Mouse (Mus musculus) retina, postnatal 7 days (tissue): ENCODE data around the gene Batf.

Experiments
- DNase-seq: peaks from one replicate; pipeline ENCODE4 v3.0.0-alpha.2; 2012; ENCODE audit warnings: low read depth, low spot score

Batf gene

DNA sequence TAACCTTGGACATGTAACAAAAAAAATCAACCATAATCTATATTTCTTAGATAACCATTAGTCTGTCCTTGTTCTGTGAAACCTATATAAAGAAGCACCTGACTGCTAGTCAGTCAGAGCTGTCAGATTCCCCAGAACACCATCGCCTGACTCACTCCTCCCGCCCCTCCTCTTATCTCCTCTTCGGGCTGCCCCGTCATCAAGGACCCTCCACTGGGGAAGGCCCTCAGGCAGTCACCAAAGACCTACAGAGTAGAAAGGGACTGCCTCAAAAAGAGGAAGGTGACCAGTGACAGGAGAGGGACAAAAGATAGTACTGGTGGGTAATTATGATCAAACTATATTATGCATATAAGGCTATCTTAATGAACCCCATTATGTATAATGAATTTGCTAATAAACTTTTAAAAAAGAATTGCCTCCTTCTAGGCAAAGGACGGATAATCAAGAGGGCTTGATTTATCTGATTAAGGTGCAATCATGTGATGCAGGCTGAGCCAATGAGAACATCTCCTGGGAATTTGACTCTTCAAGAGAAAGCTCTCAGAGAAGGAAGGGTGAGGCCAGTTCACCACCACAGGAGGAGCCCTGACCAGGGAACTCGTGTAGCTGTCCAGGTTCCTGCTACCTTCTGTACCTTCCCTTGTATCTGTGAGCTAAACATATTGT is 40.4 kb downstream of the Batf start:
- no peak for DNase-seq

DNA sequence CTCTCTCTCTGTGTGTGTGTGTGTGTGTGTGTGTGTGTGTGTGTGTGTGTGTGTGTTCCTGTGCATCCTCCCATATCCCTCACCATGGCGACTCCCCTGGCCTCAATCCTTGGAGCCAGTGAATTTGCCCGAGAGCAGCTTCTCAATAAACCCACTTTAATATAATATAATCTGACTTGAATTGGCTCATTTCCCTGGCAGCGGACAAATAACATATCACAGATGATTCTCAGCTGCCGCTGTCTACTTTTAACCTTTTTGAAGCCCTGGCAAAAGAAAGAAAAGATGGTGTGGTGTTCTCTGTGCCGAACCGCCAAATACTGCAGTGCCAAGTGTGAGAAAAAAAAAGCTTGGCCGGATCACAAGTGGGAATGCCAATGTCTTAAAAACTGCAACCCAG is 41.7 kb downstream of the Batf start:
- DNase-seq: no peak

DNA sequence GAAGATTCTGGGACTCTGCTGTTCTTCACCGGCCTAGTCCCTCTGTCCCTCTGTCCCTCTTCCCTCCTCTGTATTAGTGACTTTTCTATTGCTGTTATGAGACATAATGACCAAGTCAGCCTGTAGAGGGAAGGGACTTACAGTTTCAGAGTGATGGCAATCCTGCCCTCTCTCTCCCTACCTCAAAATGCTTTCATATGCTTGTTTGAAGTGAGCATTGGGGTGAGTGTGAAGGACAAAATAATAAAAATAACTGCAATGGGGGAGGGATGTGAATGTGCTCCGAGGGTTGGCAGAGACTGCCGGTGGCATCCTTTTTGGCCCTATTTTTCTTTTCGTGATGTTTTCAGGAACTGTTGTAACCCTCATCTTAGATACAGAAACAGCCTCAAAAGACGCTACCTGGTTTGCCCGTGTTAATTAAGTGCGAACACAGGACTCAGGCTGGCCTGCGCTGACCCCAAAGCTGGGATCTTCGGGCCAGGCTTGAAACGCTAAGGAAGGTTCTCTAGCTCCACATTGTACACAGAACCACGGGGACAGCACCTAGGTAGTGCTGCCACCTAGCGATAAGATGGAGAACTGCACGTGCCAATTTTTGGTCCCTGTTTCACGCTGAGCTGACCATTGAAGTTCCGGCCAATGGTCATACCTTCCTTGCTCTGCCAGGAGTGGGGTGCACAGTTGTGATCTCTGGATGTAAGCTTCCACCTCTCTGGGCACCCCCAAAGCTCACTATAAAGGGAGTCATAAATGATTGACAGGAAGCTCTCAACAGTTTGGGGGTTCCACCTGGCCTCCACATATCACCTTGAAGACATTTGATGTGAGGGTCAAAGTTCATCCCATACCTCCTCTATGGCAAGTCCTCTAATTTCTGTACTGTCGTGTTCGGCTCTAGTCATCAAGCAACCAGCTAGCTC is 42.8 kb downstream of the Batf start:
- DNase-seq: peak; percentile 29

DNA sequence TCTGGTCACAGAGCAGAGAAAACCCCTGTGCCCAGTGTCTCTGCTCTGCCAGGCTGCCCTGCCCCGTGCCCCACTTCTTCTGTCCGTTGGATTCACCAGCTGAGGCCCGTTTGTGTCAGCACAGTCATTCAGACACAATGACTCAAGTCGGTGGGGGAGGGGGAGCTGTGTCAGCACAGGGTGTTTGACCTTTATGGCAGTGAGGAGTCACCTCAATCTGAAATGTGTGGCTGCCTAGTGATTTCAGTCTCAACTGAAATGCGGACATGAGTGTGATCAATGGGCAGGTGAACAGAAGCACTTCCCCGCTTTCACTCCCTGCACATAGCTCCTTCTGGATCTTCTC is 43.4 kb downstream of the Batf start:
- no peak for DNase-seq

DNA sequence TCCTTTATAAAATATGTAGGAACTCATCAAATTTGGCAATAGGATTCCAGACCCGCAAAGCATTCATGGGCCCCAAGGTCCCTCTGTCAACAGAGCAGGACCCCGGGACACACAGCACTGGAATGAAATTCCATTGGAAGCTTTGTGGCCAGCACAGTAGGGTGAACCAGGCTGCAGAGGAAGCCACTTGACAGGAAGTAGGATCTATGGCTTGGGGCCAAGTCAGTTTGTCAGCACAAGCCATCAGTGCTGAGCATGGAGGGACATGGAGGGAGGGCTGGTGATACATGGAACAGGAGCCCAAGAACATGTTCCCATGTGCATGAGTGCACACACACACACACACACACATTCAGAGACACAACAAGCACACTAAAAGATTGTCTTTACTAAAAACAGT is 49.7 kb downstream of the Batf start:
- no peak for DNase-seq

DNA sequence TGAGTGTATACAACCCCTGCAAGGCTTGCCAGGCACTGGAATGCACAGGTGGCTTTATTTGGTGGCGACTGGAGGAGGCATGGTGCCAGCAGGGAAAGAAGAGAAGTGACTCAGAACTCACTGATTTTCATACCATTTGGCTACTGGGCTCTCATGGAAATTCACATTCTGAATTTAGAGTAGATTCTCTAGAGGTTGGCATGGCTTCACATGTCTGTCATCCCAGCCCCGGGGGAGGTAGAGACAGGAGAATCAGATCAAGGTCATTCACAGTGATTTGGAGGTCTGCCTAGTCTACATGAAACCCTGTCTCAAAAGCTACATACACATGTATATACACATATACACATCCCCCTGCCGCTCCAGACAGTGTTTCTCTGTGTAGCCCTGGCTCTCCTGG is 50.5 kb downstream of the Batf start:
- no peak for DNase-seq

DNA sequence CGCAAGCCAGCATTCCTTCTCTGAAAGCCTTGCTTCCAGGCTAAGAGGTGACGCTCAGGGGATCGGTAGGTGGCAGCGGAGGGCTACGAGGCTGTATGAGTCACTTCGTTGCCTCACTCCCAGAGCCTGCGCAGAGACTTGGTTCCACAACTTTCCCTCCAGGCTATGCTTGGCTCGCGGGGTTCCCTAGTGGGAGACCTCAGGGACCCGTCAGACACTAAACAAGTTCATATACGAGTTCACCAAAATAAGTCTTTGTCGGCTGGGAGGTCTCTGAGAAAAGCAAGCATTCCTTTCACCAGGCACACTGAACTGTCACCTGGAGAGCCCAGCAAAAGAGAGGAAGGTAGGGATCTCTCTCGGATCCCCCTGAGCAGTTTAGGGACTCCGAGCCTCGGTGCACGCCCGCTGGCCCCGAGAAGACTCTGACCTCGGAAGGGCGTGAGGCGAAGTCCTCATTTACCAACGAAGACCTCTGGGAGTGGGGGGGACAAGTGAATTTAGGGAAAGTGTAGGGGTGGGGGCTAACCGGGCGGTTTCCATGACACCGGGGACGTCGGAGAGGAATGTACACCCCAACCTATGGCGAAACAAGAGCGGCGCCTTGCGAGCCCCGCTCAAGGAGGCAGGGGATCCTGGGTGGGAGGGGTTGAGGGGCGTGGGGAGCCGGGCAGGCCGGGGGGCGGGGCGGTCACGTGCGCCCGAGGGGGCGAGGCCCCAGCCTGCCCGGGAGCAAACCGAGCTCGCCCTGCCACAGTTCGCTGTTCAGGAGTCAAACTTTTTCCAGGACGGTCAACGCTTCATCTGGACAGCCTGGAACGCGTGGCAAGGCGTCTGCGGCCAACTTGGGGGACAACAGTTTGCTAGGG is 59.6 kb downstream of the Batf start, which contains the start of gene Flvcr2:
Flvcr2 (plus strand) TSS at position 713 of the 869 bp plus-strand sequence.
- peak; percentile 37 for DNase-seq

DNA sequence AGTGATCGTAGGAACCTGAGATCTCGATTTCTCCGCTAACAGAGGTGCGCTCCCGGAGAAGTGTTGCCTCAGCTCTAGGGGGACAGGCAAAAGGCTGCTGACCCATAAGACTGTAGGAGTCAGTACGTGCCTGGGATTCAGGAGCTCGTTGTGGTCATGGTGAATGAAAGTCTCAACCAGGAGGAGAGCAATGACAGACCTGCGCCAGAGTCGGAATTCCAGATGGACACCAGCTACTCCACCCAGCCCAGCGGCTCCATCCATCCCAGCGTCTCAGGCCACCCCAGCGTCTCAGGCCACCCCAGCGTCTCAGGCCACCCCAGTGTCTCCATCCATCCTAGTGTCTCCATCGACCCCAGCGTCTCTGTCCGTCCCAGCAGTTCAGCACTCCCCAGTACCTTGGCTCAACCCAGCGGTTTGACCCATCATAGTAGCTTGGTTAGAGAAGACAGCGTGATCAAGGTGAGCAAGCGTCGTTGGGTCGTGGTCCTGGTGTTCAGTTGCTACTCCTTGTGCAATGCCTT is 60.3 kb downstream of the Batf start:
- DNase-seq: no peak

DNA sequence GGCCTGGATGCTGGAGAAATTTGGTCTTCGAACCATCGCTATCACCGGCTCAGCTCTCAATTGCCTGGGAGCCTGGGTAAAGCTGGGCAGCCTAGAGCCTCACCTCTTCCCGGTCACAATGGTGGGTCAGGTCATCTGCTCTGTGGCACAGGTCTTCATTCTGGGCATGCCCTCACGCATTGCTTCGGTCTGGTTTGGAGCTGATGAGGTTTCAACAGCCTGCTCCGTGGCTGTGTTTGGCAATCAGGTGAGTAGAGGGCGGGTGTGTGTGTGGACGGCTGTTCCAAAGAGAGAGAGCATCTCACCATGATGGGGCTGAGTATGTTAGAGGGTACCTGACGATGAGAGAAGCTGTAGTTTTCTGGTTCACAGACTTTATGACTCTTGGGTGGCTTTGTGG is 60.9 kb downstream of the Batf start:
- no peak for DNase-seq

DNA sequence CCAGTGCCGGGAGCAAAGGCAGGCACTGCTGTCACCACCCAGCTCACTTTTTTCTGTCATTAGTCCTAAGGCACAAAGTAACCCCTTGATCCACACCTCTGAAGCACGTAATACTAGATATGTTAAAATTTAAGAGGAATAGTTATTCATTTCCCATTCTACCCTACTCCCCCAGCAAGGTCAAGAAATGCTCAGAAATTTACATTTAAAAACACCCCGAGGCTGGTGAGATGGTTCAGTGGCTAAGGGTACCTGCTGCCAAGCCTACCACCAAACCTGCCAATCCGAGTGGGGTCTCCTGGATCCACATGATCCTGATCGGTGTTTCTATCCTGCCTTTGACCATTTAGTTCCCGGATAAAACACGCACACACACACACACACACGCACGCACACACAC is 63.4 kb downstream of the Batf start:
- no peak for DNase-seq

DNA sequence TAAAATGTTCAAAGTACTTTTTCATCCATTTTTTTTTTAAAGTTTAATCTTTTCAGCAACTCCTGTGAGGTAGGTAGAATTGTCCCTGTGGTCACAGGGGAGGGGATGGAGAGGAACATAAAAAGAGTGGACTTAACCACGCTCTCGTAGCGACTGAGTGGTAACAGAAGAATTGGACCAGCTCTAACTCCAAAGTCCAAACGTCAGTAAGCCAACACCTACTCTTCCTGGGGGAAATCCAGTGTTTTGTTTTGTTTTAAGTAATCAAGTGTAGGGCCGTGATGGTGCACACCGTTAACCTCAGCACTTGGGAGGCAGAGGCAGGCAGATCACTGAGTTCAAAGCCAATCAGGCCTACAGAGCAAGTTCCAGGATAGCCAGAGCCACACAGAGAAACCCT is 65.6 kb downstream of the Batf start:
- DNase-seq: no peak

DNA sequence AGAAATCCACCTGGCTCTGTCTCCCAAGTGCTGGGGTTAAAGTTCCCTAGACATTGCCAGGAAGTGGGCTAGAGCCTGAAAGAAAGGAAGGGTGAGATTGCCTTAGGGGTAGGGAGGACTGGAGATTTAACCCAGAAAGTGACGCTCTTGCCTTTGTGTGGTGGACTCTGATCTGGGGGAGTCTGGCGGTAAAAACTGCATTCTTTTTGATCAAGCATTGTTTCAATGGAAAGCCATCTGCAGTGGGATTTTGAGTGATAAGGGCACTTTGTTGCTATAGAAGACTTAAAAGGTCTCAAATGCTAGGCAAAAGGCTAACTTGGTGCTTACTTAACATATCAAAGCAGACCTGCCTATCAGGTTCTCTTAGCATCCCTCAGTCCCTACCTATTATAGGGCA is 66.8 kb downstream of the Batf start:
- DNase-seq: no peak

DNA sequence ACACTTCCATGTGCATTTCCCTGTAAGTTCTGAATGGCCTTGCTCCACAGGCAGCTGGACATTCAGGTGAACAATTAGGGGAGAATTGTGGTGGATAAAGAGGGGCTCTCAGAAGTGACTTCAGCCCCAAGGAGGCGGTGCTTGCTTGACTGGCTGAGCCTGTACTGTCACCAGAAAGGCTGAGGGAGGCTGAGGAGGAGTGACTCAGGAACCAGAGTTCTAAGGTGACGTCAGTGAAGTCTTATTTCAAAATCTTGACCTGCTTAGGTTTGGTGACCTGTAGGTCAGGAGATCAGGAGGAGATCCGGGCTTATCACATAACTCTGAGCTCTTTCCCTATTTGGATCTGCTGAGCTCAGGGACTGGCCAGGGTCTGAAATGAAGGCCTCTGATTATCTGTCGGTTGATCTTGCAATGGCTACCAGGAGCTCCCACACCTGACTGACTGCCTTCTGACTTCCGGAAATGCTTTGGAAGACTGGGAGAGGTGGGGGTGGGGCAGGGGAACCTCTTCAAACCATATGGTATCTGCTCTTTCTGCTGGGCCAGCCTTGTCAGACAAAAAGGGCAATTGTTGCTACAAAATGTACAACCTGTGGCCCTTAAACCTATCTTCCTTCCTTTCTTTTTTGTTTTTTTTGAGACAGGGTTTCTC is 68.3 kb downstream of the Batf start:
- no peak for DNase-seq

DNA sequence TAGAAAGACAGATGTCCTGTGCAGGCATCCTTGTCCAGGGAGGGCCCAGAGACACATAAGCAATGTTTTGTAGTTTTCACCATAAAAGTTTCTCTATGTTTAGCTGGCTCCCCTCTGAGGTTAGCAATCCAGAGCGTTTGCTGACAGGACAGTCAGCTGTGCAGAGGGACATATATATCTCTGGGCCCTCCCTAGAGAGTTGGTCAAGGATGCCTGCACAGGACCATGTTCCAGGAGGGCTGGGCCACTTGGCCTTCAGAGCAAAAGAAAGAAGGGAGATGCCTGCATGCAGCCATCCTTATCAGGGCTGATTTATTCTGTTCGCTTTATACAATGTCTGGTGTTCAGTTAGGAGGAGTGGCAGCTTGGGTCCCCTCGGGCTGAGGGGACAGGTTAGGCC is 70.0 kb downstream of the Batf start:
- DNase-seq: no peak

DNA sequence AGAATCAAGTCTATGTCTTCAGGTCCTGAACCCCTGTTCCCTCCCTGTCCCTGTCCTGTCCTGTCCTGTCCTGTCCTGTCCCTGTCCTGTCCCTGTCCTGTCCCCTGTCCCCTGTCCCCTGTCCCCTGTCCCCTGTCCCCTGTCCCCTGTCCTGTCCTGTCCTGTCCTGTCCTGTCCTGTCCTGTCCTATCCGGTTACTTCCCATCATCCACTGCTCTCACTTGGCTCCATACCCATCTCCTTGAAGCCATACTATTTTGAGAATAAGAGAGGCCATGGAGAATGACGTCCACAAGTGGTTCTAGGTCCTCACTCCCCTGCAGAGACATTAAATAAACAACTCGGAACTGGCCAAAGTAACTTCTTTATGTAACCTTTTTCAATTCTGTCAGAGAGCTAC is 70.6 kb downstream of the Batf start:
- no peak for DNase-seq
